Mouse (Mus musculus): ENCODE measurements around the gene Lmod3. TPM values are rescaled to one million over a fixed set of nuclear protein-coding genes. Genes with fewer than 3 reads are reported as not detected.

Gene Lmod3
- total RNA-seq, 2 experiments from 2014 or later, result 106 to 144 TPM

DNA sequence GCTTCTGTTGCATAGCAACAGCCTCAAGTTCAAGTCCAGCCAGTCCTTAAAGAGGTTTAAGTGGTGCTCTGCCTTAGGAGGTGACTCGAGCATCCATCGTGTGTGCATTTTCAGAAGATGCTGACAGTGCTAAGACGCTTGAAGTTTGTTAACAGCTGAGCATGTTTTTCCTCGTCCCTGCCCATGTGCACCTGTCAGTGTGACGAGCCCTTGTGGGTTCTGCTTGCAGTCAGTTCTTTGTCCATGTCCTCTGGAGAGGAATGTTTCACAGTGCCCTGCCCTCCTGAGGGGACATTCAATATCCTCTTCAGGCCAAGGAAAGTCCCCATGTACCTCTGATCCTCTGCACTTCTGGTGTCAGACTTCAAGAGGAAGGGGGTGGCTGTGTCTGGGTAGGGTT is 12.5 kb downstream of the Lmod3 start:
- DNase-seq, result no peak
- intact Hi-C loops (cut with DNase I; ENCODE audit: low total_unique reads), result no loop called here

DNA sequence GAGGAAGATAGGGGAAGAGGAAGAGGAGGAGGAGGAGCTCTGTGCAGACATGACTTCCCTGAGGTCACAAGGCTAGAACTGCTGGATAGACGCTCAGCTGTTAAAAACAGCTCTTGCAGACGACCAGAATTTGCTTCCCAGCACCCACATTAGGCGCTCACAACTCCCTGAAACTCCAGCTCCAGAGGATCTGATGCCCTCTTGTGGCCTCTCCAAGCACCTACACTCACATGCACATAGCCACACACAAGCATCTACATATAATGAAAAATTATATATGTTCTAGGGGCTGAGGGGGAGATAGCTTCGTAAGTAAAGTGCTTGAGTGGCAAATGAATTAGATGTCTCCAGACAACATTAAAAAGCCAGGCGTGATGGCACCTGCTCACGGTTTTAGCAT is 13.2 kb downstream of the Lmod3 start:
- intact Hi-C loops (cut with DNase I; ENCODE audit: low total_unique reads), result no loop called here

DNA sequence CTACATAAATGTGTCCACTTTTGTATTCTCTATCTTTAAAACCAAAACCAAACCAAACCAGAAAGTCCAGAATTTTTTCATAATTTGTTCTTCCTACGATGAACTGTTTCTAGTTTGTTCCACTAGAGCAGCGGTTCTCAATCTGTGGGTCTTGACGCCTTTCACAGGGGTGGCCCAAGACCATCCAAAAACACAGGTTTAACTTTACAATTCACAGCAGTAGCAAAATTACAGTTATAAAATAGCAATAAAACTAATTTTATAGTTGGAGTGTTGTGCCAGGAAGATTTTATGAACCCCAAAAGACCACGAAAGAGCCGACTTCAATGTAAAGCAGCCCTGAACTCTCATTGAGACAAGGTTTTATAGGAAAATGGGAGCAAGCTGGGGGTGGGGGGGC is 16.5 kb downstream of the Lmod3 start:
- intact Hi-C loops (cut with DNase I; ENCODE audit: low total_unique reads), result no loop called here
- DNase-seq, result no peak

More for the DNA sequence above, 13.2 kb downstream of the Lmod3 start:
- no peak for DNase-seq

DNA sequence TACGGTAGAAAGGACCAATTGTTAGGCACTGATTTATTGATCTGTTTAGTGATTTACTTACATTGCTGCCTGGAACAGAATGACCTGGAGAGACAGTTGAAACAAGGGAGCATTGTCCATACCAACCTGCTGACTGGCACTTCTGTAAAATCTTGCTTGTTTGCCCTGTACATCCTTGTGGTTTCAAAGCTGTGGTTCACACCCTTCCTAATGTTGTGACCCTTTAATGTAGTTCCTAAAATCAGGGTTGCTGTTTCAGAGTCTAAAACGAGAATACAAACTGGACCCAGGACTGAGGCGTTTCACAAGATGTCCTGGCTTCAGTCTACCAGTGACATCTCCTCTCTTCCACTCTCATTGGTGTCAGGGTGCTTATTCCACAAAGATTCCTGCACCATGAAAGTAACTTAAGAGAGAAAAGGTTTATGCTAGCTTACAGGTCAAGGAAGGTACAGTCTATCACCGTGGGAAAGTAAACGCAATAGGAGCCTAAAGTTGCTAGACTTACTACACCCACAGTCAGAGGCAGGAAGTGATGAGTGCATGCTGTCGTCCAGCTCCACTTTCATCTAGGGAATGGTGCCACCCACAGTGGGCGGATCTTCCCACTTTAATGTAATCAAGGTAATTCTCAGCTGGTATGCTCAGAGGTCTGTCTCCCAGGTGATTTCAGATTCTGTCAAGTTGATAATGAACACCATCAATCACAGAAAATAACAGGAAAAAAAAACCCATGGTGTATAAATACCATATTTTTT is 17.5 kb downstream of the Lmod3 start:
- intact Hi-C loops (cut with DNase I; ENCODE audit: low total_unique reads), result no loop called here
- no peak for DNase-seq

DNA sequence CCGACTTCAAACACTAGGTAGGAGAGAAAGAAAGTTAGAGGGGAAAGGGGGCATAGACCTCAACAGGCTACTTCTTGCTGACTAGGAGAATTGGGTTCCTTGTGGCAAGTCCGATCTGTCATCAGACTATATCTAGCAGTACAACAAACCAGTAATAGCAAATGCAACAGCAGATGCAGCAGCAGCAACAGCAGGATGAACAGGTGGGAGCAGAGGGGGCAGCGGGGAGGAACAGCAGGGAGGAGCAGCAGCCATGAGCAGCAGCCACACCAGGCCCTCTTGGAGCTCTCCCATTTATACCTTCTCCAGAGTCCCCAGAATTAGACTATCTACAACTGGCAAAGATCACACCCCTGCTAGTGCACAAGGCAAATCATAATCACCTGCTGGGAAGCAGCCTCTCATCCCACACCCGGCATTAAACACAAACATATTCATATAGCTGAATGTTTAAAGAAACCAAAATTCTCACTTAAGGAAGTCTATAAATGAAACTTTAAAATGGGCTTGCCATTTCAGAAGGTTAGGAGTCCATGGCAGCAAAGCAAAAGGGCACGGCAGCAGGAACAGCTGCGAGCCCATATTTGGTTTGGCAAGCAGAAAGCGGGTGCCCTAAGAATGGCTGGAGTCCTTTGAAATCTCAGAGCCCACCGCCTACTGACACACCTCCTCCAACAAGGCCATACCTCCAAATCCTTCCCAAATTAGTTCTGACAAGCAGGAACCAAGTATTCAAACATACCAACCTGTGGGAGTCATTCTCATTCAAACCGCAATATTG is 25.3 kb downstream of the Lmod3 start:
- intact Hi-C loops (cut with DNase I; ENCODE audit: low total_unique reads), result no loop called here
- no peak for DNase-seq

DNA sequence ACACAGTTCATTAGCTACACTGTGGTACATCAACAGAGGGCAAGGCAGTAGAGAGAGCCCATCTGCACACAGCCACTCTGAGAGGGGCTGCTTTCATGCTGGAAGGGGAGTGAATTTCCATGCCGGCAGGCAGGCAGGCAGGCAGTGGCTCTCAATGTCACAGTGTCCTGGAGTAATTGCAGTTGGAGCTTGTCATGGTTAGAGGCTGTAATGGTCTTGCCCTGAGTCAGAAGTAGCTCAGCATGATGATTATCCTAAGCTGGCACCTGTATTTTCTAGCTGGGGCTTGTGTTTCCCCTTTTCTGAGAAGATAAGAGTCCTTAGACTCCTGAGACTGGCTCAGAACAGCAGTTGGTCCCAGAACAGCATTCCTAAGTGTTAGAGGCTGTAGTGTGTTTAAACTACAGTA is 26.5 kb downstream of the Lmod3 start:
- intact Hi-C loops (cut with DNase I; ENCODE audit: low total_unique reads), result no loop called here
- DNase-seq, result no peak

DNA sequence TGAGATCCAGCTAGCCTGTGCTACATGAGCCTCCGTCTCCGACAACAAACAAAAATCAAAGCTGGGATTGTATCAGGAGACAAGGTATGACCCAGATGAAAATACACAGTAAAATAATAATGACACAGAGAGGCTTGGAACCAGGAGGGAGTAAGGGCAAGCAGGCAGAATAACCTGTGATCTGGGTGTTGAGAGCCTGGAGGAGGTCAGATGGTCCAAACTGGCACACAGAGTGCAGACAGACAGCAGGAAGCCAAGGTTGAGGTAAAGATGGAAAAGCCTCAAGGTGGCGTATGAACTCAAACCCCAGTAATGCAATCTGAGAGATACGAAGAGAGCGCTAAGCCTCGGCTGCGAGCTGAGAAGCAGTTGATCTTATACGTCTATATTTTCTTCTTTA is 28.1 kb downstream of the Lmod3 start:
- no peak for DNase-seq

DNA sequence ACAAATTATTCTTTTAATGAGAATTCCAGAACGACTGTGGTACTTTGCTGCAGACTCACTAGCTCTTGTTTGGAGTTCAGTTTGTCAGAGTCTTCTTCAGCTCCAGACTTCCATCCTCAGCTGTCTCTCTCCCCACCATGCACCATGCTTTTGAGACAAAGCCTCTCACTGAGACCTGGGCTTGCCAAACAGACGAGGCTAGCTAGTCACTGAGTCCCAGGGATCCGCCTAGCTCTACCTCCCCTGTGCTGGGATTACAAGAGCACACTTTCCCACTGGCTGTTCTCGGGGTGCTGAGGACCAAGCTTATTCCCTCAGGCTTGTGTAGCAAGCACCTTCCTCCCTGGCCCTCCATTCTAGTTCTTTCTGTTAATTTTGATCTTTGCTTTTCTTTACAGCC is 29.0 kb downstream of the Lmod3 start:
- DNase-seq, result no peak
- intact Hi-C loops (cut with DNase I; ENCODE audit: low total_unique reads), result no loop called here

More for the DNA sequence above, 28.1 kb downstream of the Lmod3 start:
- intact Hi-C loops (cut with DNase I; ENCODE audit: low total_unique reads), result no loop called here

DNA sequence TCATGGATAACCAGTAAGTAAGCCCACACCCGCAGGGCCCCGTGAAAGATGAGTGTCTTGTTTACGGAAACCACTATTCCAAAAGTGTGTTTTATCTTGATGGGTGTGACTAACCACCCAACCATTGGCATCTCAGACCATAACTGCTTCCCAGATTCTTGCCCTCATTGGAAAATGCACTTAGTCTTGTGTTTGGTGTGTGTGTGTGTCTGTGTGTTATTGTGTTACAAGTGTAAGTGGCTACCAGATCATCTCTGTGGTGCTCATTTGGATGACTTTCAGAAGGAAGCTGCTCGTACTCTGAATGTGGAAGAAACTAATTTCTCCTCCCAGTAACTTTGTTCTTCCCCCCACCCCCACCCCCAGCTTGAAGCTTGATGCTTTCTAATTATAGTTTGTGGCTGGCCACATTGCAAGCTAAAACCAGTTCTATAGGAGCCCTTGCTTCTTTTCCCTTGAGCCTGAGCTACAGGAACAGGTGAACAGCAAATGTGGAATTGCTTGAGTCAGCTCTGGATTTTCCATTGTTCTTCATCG is 29.6 kb downstream of the Lmod3 start:
- no peak for DNase-seq
- intact Hi-C loops (cut with DNase I; ENCODE audit: low total_unique reads), result no loop called here

DNA sequence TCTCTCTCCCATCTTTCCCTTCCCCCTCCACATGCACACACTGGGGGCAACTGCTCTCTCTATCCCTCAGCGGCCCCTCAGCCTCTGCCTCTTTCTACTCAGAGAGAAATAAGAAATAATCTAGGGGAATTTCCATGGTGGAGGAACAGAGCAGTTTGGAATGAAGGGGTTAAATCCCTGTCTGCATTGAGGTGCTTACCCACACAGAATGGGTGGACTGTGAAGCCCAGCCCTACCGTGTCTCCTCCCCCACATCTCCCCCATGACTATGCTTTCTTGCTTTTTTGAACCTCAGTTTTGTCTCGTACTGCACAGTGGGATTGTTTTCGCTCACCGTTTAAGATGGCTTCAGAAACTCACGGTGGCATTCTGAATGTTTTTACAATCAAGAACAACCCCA is 30.2 kb downstream of the Lmod3 start:
- DNase-seq, result no peak
- intact Hi-C loops (cut with DNase I; ENCODE audit: low total_unique reads), result no loop called here

DNA sequence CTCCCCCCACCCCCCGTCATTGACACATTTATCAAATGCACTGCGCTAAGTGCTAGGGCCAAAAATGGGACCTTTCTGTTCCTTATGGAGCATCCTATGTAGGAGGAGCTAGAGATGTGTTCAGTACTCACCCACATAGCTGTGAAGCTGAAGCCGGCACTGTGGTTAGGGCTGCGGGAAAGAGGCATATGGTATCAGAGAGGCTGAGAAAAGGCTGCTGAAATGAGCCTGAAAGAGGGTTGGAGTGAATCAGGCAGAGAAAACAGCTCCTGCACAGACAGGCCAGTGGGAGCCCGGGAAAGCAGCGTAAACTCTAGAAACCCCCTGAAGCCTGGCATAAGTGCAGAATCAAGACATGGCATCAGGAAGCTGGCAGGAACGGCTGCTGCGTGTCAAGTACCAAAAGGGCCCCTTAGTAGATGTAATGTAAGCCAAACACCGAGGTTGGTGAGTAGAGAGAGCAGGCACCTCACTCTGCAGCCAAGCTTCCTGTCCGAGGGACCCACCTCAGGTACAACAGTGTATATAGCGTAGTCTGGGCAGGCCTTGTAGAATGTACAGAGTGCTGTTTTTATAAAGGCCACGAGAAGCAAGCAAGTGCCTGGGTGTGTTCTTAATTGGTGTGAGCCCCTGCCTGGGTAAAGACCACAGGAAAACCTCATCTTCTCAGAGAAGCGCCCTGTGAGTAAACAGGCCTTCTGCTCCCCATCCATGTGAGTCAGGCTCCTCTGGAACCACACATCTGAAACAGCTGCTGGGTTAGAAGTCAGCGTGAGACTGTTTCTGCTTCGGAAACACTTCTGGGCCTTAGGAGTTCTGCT is 31.1 kb downstream of the Lmod3 start:
- intact Hi-C loops (cut with DNase I; ENCODE audit: low total_unique reads), result no loop called here
- DNase-seq, result no peak

DNA sequence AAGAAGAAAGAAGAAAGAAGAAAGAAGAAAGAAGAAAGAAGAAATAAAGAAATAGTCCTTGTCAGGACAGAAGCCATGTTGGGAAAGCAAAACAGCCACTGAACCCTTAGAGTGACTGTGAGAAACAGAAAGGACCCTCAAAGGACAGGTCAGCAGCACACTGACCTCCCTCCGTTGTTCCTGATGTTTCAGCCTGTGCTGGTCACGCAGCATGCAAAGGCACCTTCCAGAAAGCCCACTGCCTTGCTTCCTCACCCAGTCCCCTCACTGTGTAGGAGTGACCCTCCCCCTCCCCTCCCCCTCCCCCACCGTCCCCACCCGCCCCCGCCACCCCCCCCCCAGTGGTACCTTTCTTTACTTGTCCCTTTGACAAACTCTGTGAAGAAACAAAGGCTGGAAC is 31.9 kb downstream of the Lmod3 start:
- no peak for DNase-seq
- intact Hi-C loops (cut with DNase I; ENCODE audit: low total_unique reads), result no loop called here

DNA sequence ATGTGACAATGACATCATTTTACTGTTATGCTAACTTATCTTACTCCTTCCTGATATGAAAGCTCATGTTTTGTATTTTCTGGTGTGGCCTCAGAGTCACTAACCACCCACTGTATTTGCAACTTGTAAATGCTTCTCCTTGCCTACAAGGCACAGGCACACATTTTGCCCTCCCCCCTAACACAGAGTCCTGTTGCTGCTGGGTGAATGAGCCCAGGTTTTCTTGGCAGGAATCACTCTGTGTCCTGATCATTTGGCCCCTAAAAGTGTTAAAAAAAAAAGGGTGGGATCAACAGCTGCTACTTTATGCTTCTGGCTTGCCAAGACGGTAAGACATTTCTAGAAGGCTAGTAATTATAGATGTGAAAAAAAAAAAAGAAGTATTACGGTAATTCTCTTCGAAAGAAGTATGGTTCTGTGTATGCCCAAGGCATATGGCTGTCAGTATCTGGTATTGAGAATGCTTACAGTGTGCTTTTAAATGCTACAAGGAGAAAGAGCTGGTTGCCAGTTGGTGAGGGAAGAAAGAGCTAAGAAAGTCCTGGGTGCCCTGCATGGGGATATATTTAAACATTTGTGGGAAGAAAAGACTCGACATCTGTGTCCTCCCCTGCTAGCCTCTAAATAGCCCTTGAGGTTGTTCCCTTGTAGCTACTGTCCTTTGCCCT is 36.3 kb downstream of the Lmod3 start:
- intact Hi-C loops (cut with DNase I; ENCODE audit: low total_unique reads), result no loop called here
- no peak for DNase-seq

DNA sequence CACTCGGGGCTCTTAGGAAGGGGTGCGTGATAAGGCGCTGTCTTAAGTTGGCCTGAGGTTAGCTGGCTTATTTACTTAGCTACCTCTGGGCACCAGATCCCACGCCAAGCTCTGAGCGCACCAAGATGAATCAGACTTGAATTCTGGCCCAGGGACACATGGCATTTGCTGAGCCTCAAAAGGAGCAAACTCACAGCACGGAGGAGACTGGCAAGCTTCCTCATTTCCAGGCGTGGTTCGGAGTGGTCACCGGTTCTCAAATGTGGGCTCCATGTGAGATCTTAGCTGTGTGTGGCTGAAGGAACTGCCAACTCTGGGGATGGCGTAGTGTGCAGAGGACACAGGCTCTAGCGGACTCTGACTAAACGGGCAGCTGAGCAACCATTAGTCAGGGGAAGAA is 40.6 kb downstream of the Lmod3 start:
- intact Hi-C loops (cut with DNase I; ENCODE audit: low total_unique reads), result loop anchor here (5.0 kb wide), 1 partner anchor 35 kb away; no protein-coding TSS in a partner anchor
- peak; percentile 70 for DNase-seq

DNA sequence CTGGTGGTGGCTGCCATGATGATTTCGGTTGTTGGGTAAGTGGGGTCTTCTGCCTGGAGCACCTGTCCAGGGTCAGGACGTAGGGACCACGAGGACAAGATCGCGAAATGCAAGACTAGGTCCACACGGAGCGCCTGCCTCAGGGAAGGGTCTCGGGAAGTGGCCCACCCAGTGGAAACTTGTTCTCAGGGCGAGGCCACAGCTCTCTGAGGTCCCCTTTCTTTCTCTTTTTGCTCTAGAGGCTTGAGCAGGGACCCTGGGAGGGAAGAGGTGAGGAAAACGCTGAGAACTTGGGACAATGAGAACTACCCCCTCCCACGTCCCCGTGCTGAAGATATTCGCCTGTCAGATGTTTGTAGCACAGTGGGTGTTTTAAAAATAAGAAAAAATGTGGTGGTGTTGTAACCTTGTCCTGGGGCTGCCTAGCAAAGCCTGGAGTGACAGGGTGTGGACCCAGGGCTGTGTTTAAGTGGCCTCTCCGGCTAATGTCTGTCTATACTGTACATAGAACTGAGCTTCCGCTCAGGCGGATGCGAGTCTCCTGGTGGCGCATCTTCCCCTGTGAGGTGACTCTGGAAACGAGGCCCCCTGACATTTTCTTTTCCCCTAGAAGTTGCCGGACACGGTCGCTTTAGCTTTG is 41.5 kb downstream of the Lmod3 start:
- DNase-seq, result no peak
- intact Hi-C loops (cut with DNase I; ENCODE audit: low total_unique reads), result loop anchor here (5.0 kb wide), 1 partner anchor 36 kb away; no protein-coding TSS in a partner anchor

DNA sequence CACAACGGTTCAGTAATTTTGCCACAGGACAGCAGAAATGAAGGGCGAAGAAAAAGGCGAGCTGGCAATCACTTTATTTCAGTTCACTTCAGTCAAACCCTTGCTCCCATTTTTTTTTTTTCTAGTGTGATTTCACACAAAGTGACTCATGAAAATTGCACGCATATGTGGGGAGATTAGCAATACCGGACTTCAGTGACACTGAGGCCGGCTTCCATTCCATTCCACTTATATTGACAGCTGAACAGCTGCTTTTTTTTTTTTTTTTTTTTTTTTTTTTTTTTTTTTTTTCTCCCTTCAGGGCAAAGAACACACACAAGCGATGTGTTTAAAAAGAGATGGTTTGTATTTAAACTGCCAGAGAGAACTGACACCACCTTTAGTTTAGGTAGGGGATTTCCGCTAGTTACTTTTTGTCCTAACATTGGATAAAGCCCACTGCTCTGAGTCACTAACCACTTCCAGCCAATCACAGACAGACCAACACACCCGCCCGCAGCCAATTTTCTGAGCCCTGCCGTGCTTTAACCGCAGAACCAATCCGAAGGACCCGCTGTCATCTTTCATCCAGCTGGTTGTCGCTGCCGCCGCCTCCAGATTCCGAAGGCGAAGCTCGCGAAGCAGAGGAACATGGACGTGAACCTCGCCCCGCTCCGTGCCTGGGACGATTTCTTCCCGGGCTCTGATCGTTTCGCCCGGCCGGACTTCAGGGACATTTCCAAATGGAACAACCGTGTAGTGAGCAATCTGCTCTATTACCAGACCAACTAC is 42.2 kb downstream of the Lmod3 start, which contains the start of gene Arl6ip5:
TSS of gene Arl6ip5 (plus strand) at position 499 of the 771 bp plus-strand sequence.
- intact Hi-C loops (cut with DNase I; ENCODE audit: low total_unique reads), result loop anchor here (5.0 kb wide), 1 partner anchor 37 kb away; no protein-coding TSS in a partner anchor
- DNase-seq, result peak; percentile 90

DNA sequence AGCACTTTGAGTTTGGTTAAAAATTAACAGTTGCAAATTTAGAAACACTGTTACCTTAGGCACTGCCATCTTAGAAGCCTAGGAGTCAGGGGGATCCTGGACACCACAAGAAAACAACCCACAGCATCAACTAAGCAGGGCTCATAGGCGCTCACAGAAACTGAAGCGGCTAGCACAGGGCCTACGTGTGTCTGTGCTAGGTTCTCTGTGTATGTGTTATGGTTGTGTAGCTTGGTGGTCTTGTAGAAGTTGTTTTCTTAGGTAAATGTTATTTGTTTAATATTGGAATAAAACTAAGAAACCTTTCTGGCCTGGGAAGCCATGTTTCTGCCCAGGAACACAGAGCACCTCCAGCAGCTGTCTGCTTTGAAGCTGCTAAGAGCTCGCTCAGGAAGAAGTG is 42.8 kb downstream of the Lmod3 start:
- intact Hi-C loops (cut with DNase I; ENCODE audit: low total_unique reads), result loop anchor here (5.0 kb wide), 1 partner anchor 38 kb away; no protein-coding TSS in a partner anchor
- no peak for DNase-seq

DNA sequence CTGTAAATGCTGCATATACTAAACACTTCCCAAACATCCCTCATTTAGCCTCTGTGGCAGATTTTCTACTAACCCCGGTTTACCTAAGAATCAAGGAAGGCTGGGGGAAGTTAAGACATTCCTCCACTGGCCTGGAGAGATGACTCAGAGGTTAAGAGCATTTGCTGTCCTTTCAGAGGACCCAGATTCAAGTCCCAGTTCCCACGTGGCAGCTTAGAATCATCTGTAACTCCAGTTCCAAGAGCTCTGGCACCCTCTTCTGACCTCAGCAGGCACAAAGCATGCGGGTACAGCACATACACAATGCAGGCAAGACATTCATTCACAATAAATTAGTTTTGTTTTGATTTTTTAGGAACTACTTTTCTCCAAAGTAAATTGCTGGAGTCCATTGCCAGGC is 43.4 kb downstream of the Lmod3 start:
- intact Hi-C loops (cut with DNase I; ENCODE audit: low total_unique reads), result no loop called here
- DNase-seq, result no peak
